Mouse (Mus musculus) heart, postnatal 0 days (tissue): ENCODE measurements around the gene Cass4. TPM values are rescaled to one million over a fixed set of nuclear protein-coding genes. Genes with fewer than 3 reads are reported as not detected.

Source experiments
- ATAC-seq: fragments of 200-750 bp; cut with Nextera tagmentation; 2 replicates; pipeline ENCODE4 v1.8.0; 2017; ENCODE audit warnings: low read depth, moderate number of reproducible peaks, moderate library complexity; ENCODE audit not compliant: insufficient read depth
- DNase-seq: peaks from one replicate; pipeline ENCODE4 v3.0.0-alpha.2; 2016; ENCODE audit warnings: low spot score
- H3K27ac ChIP-seq: fragments of 300-500 bp; sonication (generic); 2 replicates; pipeline ENCODE4 v1.5.1; 2014; ENCODE audit warnings: low read depth, mild to moderate bottlenecking
- H3K27me3 ChIP-seq: fragments of 300-500 bp; sonication (generic); 2 replicates; pipeline ENCODE4 v1.6.1; 2014; ENCODE audit warnings: low read length, mixed read lengths; ENCODE audit not compliant: control insufficient read depth, insufficient read depth
- H3K36me3 ChIP-seq: fragments of 300-500 bp; sonication (generic); replicated peaks from 2 replicates; pipeline ENCODE4 v1.6.1; 2014; ENCODE audit warnings: low read length, mixed read lengths; ENCODE audit not compliant: control insufficient read depth, insufficient read depth
- H3K4me1 ChIP-seq: fragments of 300-500 bp; sonication (generic); 2 replicates; pipeline ENCODE4 v1.6.1; 2014; ENCODE audit warnings: antibody characterized with exemption; ENCODE audit not compliant: control insufficient read depth, insufficient read depth
- H3K4me2 ChIP-seq: fragments of 300-500 bp; sonication (generic); 2 replicates; pipeline ENCODE4 v1.6.1; 2014; ENCODE audit warnings: low read depth, mild to moderate bottlenecking, low read length, moderate library complexity
- H3K4me3 ChIP-seq: fragments of 300-500 bp; sonication (generic); 2 replicates; pipeline ENCODE4 v1.5.1; 2014; ENCODE audit warnings: low read depth, low read length
- H3K9ac ChIP-seq: fragments of 300-500 bp; sonication (generic); replicated peaks from 2 replicates; pipeline ENCODE4 v1.6.1; 2014; ENCODE audit warnings: low read depth, low read length, mixed read lengths
- H3K9me3 ChIP-seq: fragments of 300-500 bp; sonication (generic); replicated peaks from 2 replicates; pipeline ENCODE4 v1.6.1; 2016; ENCODE audit warnings: low read length; ENCODE audit not compliant: control insufficient read depth
- CTCF ChIP-seq: IDR thresholded peaks from 2 replicates; pipeline ENCODE4 v1.5.1; 2016; ENCODE audit warnings: antibody characterized with exemption, control low read depth, low read depth
- EP300 ChIP-seq: IDR thresholded peaks from 2 replicates; pipeline ENCODE4 v1.6.1; 2016; ENCODE audit warnings: antibody characterized with exemption, low read depth
- WGBS: fragments of 180-500 bp; shearing (Covaris S2); extraction: QIAGEN DNeasy Blood & Tissue Kit; methylation state at CpG from one replicate; pipeline ENCODE4 v1.1.7; 2014; 5-methylcytosine and 5-hydroxymethylcytosine counted together
- polyA plus RNA-seq: library from polyadenylated mRNA; unstranded; fragments of >200 nt; fragmentation: Nextera tagmentation; extraction: Ambion mirVana; gene quantifications from 2 replicates; pipeline ENCODE4 v1.2.1, GENCODE M21; 2015
- total RNA-seq: library from RNA; depleted of rRNA; stranded (reverse); fragments of >200 nt; gene quantifications from 2 replicates; pipeline ENCODE4 v1.2.3, GENCODE M21; 2014; ENCODE audit warnings: low replicate concordance

Gene Cass4
- total and polyA plus RNA-seq, 2 experiments from 2014 or later: 0.20 to 1.1 TPM

GRCm38 (mm10) chr2:172473591-172473990 is 80.0 kb downstream of the Cass4 start:
- ATAC-seq: no peak
- no peak overlapping the region for H3K27ac ChIP-seq

GRCm38 (mm10) chr2:172474970-172475369 is 81.4 kb downstream of the Cass4 start:
- Histone ChIP-seq H3K9me3 (no peaks in the 10 kb centered on the region), H3K27me3 (no peaks in the 10 kb centered on the region), H3K4me1 (no peaks in the 10 kb centered on the region; the same call in 1 of the 2 replicates), H3K27ac (no peak overlapping the region), H3K4me3 (no peak overlapping the region), H3K36me3 (peaks cover 2% of the 10 kb centered on the region), H3K9ac (no peak overlapping the region), H3K4me2 (no peak overlapping the region)
- DNase-seq (no peak), ATAC-seq (no peak)
- TF ChIP-seq CTCF (peak; percentile 45), EP300 (no peak)
- WGBS: 33% methylated on average over 6 of the region's 6 CpGs

More at GRCm38 (mm10) chr2:172473591-172473990, 80.0 kb downstream of the Cass4 start:
- TF ChIP-seq CTCF (no peak), EP300 (no peak)
- Histone ChIP-seq H3K9me3 (no peaks in the 10 kb centered on the region), H3K4me2 (no peak overlapping the region), H3K9ac (no peak overlapping the region), H3K27me3 (no peaks in the 10 kb centered on the region), H3K36me3 (peaks cover 15% of the 10 kb centered on the region), H3K4me3 (no peak overlapping the region), H3K4me1 (no peaks in the 10 kb centered on the region; the same call in 1 of the 2 replicates)
- WGBS: 40% methylated on average over 8 of the region's 8 CpGs
- peak; percentile 37 for DNase-seq

- no peak for TF ChIP-seq CTCF
- no peak for TF ChIP-seq EP300
- Histone ChIP-seq H3K4me2 (no peak overlapping the region; the same call in 1 of the 2 replicates), H3K9ac (no peak overlapping the region), H3K4me1 (no peaks in the 10 kb centered on the region; the same call in 1 of the 2 replicates), H3K27me3 (no peaks in the 10 kb centered on the region), H3K4me3 (no peak overlapping the region), H3K27ac (no peak overlapping the region), H3K9me3 (no peaks in the 10 kb centered on the region), H3K36me3 (no peaks in the 10 kb centered on the region)
- WGBS: 16% methylated on average over 10 of the region's 10 CpGs
- ATAC-seq: no peak
- DNase-seq: no peak
Measured at GRCm38 (mm10) chr2:172476707-172477260, 83.2 kb downstream of the Cass4 start.

GRCm38 (mm10) chr2:172477350-172477749 is 83.8 kb downstream of the Cass4 start:
- H3K4me2 ChIP-seq: peak overlapping the region; percentile 66
- ATAC-seq: peak; percentile 83
- H3K4me3 ChIP-seq: peak overlapping the region; percentile 45
- H3K9ac ChIP-seq: 0 out of 2 replicates have a peak overlapping the region, but pooled peaks have one; percentile 32
- WGBS: 21% methylated on average over 3 of the region's 3 CpGs
- no peaks in the 10 kb centered on the region for H3K9me3 ChIP-seq
- DNase-seq: peak; percentile 44
- H3K4me1 ChIP-seq: no peaks in the 10 kb centered on the region; the same call in 1 of the 2 replicates
- peak overlapping the region; percentile 66 for H3K27ac ChIP-seq
- H3K27me3 ChIP-seq: no peaks in the 10 kb centered on the region
- TF ChIP-seq EP300 (no peak), CTCF (no peak)
- H3K36me3 ChIP-seq: no peaks in the 10 kb centered on the region

GRCm38 (mm10) chr2:172477860-172478259 is 84.3 kb downstream of the Cass4 start:
- Histone ChIP-seq H3K4me2 (peak overlapping the region; percentile 66), H3K27ac (peak overlapping the region; percentile 66), H3K27me3 (no peaks in the 10 kb centered on the region), H3K4me1 (no peaks in the 10 kb centered on the region; the same call in 1 of the 2 replicates), H3K4me3 (peak overlapping the region; percentile 45), H3K9ac (0 out of 2 replicates have a peak overlapping the region, but pooled peaks have one; percentile 32), H3K9me3 (no peaks in the 10 kb centered on the region), H3K36me3 (no peaks in the 10 kb centered on the region)
- DNase-seq (peak; percentile 63), ATAC-seq (peak; percentile 67)
- 0% methylated on average over 2 of the region's 2 CpGs for WGBS
- peak; percentile 83 for TF ChIP-seq CTCF
- no peak for TF ChIP-seq EP300
